Mouse (Mus musculus) E14TG2a.4 (cell line): ENCODE results near the gene Sectm1b.
"Not testable (repeated sequence)": the region's sequence is repeated elsewhere in the genome, so short reads cannot be mapped to it uniquely, and the experiment has no call there.

Experiments
- H3K27me3 ChIP-seq: 2 replicates; pipeline ENCODE4 v1.6.1; 2014; ENCODE audit warnings: low read length, control low read depth; ENCODE audit not compliant: insufficient read depth
- H3K36me3 ChIP-seq: 2 replicates; pipeline ENCODE4 v1.6.1; 2014; ENCODE audit warnings: low read length, control low read depth; ENCODE audit not compliant: insufficient read depth
- H3K4me1 ChIP-seq: replicated peaks from 2 replicates; pipeline ENCODE4 v1.6.1; 2014; ENCODE audit warnings: low read depth, low read length, control low read depth
- H3K4me3 ChIP-seq: replicated peaks from 2 replicates; pipeline ENCODE4 v1.5.1; 2014; ENCODE audit warnings: mild to moderate bottlenecking, low read length
- H3K9me3 ChIP-seq: 2 replicates; pipeline ENCODE4 v1.6.1; 2014; ENCODE audit warnings: low read length, control low read depth
- CTCF ChIP-seq: conservative IDR thresholded peaks from 2 replicates; pipeline ENCODE4 v1.5.1; 2014; ENCODE audit warnings: low read length
- NANOG ChIP-seq: IDR thresholded peaks from 2 replicates; pipeline ENCODE4 v1.6.1; 2014; ENCODE audit warnings: borderline replicate concordance, low read length, mixed read lengths
- POU5F1 ChIP-seq: IDR thresholded peaks from 2 replicates; pipeline ENCODE4 v1.6.1; 2014; ENCODE audit warnings: low read length, borderline replicate concordance

The Sectm1b gene

GRCm38 (mm10) chr11:121045286-121045685 lies 18.1 kb downstream of the Sectm1b start:
- Histone ChIP-seq H3K36me3 (no peaks in the 10 kb centered on the region), H3K9me3 (no peaks in the 10 kb centered on the region), H3K27me3 (peaks cover 4% of the 10 kb centered on the region; the same call in 1 of the 2 replicates), H3K4me1 (peaks cover 6% of the 10 kb centered on the region; the same call in 1 of the 2 replicates), H3K4me3 (no peak overlapping the region)
- TF ChIP-seq POU5F1 (no peak), CTCF (no peak), NANOG (no peak)

- H3K36me3 ChIP-seq, H3K4me3 ChIP-seq, H3K9me3 ChIP-seq: not testable (repeated sequence)
- Histone ChIP-seq H3K27me3 (peaks cover 13% of the 10 kb centered on the region; the same call in 1 of the 2 replicates), H3K4me1 (peaks cover 13% of the 10 kb centered on the region; the same call in 1 of the 2 replicates)
Observed at GRCm38 (mm10) chr11:121043025-121043424, 20.3 kb downstream of the Sectm1b start.

- TF ChIP-seq CTCF (no peak), NANOG (no peak), POU5F1 (no peak)
- Histone ChIP-seq H3K9me3 (no peaks in the 10 kb centered on the region), H3K27me3 (peaks cover 19% of the 10 kb centered on the region), H3K4me1 (peaks cover 13% of the 10 kb centered on the region; the same call in 1 of the 2 replicates), H3K4me3 (no peak overlapping the region), H3K36me3 (no peaks in the 10 kb centered on the region)
Observed at GRCm38 (mm10) chr11:121042480-121042879, 20.9 kb downstream of the Sectm1b start.

GRCm38 (mm10) chr11:121041636-121042035 lies 21.7 kb downstream of the Sectm1b start:
- Histone ChIP-seq H3K27me3 (peaks cover 20% of the 10 kb centered on the region), H3K9me3 (no peaks in the 10 kb centered on the region), H3K36me3 (no peaks in the 10 kb centered on the region), H3K4me1 (peaks cover 13% of the 10 kb centered on the region; the same call in 1 of the 2 replicates), H3K4me3 (no peak overlapping the region)
- TF ChIP-seq NANOG (no peak), POU5F1 (no peak), CTCF (no peak)

- peaks cover 13% of the 10 kb centered on the region; the same call in 1 of the 2 replicates for H3K4me1 ChIP-seq
- peaks cover 20% of the 10 kb centered on the region for H3K27me3 ChIP-seq
- TF ChIP-seq POU5F1 (no peak), CTCF (peak; percentile 80)
- H3K36me3 ChIP-seq, result no peaks in the 10 kb centered on the region
- no peaks in the 10 kb centered on the region for H3K9me3 ChIP-seq
- no peak overlapping the region for H3K4me3 ChIP-seq
Observed at GRCm38 (mm10) chr11:121041212-121041611, 22.2 kb downstream of the Sectm1b start.

GRCm38 (mm10) chr11:121039302-121039701 lies 24.1 kb downstream of the Sectm1b start, which contains the start of gene Cd7:
TSS of gene Cd7 (minus strand) at chr11:121039418.
- Histone ChIP-seq H3K4me1 (peaks cover 23% of the 10 kb centered on the region), H3K9me3 (no peaks in the 10 kb centered on the region), H3K27me3 (peaks cover 33% of the 10 kb centered on the region), H3K4me3 (no peak within 1 kb of the TSS), H3K36me3 (no peaks in the 10 kb centered on the region)
- TF ChIP-seq POU5F1 (no peak), NANOG (no peak), CTCF (no peak)

GRCm38 (mm10) chr11:121038366-121039240 lies 24.8 kb downstream of the Sectm1b start:
- Histone ChIP-seq H3K4me1 (peaks cover 23% of the 10 kb centered on the region), H3K36me3 (no peaks in the 10 kb centered on the region), H3K4me3 (no peak overlapping the region), H3K27me3 (peaks cover 40% of the 10 kb centered on the region), H3K9me3 (no peaks in the 10 kb centered on the region)
- TF ChIP-seq POU5F1, result no peak
- TF ChIP-seq NANOG, result no peak
- TF ChIP-seq CTCF, result no peak

- Histone ChIP-seq H3K9me3 (0 out of 2 replicates have a peak, but pooled peaks cover 3% of the 10 kb centered on the region), H3K4me1 (peaks cover 10% of the 10 kb centered on the region), H3K4me3 (no peak overlapping the region), H3K36me3 (no peaks in the 10 kb centered on the region), H3K27me3 (peaks cover 51% of the 10 kb centered on the region)
- TF ChIP-seq POU5F1, result no peak
Observed at GRCm38 (mm10) chr11:121033118-121033517, 30.3 kb downstream of the Sectm1b start.

- Histone ChIP-seq H3K27me3 (peaks cover 14% of the 10 kb centered on the region), H3K9me3 (no peaks in the 10 kb centered on the region), H3K4me3 (no peak overlapping the region), H3K4me1 (no peaks in the 10 kb centered on the region), H3K36me3 (no peaks in the 10 kb centered on the region)
- TF ChIP-seq NANOG (no peak), POU5F1 (no peak)
Observed at GRCm38 (mm10) chr11:121027259-121027658, 36.1 kb downstream of the Sectm1b start.
